Mouse (Mus musculus) limb, embryonic 13.5 days (tissue): ENCODE results near the gene Rack1. TPM values are rescaled to one million over a fixed set of nuclear protein-coding genes. Genes with fewer than 3 reads are reported as not detected.
A peak's percentile ranks its signal among the peaks of the same experiment; 100 is the strongest.
"Not testable (repeated sequence)": the region's sequence is repeated elsewhere in the genome, so short reads cannot be mapped to it uniquely, and the experiment has no call there.

Experiments
- ATAC-seq: fragments of 200-750 bp; cut with Nextera tagmentation; 2 replicates; pipeline ENCODE4 v1.8.0; 2017; ENCODE audit warnings: low read depth, moderate number of reproducible peaks, moderate TSS enrichment; ENCODE audit not compliant: low FRiP score
- H3K27ac ChIP-seq: fragments of 300-500 bp; sonication (generic); 2 replicates; pipeline ENCODE4 v1.5.1; 2015; ENCODE audit warnings: inconsistent platforms, mild to moderate bottlenecking, moderate library complexity
- H3K27me3 ChIP-seq: fragments of 300-500 bp; sonication (generic); 2 replicates; pipeline ENCODE4 v1.6.1; 2015; ENCODE audit warnings: mild to moderate bottlenecking, inconsistent platforms
- H3K36me3 ChIP-seq: fragments of 300-500 bp; sonication (generic); 2 replicates; pipeline ENCODE4 v1.6.1; 2015; ENCODE audit warnings: inconsistent platforms, mild to moderate bottlenecking, moderate library complexity
- H3K4me1 ChIP-seq: fragments of 300-500 bp; sonication (generic); 2 replicates; pipeline ENCODE4 v1.6.1; 2015; ENCODE audit warnings: inconsistent platforms
- H3K4me2 ChIP-seq: fragments of 300-500 bp; sonication (generic); replicated peaks from 2 replicates; pipeline ENCODE4 v1.6.1; 2015; ENCODE audit warnings: inconsistent platforms, mild to moderate bottlenecking, moderate library complexity
- H3K4me3 ChIP-seq: fragments of 300-500 bp; sonication (generic); 2 replicates; pipeline ENCODE4 v1.5.1; 2015; ENCODE audit warnings: moderate library complexity, mild to moderate bottlenecking, inconsistent platforms
- H3K9ac ChIP-seq: fragments of 300-500 bp; sonication (generic); 2 replicates; pipeline ENCODE4 v1.6.1; 2015; ENCODE audit warnings: mild to moderate bottlenecking, inconsistent platforms
- H3K9me3 ChIP-seq: fragments of 300-500 bp; sonication (generic); 2 replicates; pipeline ENCODE4 v1.6.1; 2016; ENCODE audit warnings: inconsistent platforms
- WGBS: fragments of 180-500 bp; shearing (Covaris S2); methylation state at CpG from one replicate; pipeline ENCODE4 v1.1.7; 2015; 5-methylcytosine and 5-hydroxymethylcytosine counted together
- polyA plus RNA-seq: library from polyadenylated mRNA; unstranded; fragments of >200 nt; fragmentation: Nextera tagmentation; extraction: Ambion mirVana; gene quantifications from 2 replicates; pipeline ENCODE4 v1.2.1, GENCODE M21; 2015

Gene Rack1
- polyA plus RNA-seq, 1 experiment from 2014 or later = 706 TPM

- WGBS = 85% methylated on average over 2 of the region's 2 CpGs
- no peak overlapping the region for H3K9ac ChIP-seq
- H3K4me1 ChIP-seq = peaks cover 11% of the 10 kb centered on the region
- H3K27me3 ChIP-seq = no peaks in the 10 kb centered on the region
- no peak for ATAC-seq
- H3K36me3 ChIP-seq = peaks cover 82% of the 10 kb centered on the region
- no peak overlapping the region for H3K4me3 ChIP-seq
- H3K4me2 ChIP-seq = no peak overlapping the region
- no peaks in the 10 kb centered on the region for H3K9me3 ChIP-seq
- no peak overlapping the region for H3K27ac ChIP-seq
Observed at GRCm38 (mm10) chr11:48810142-48810541, 10.0 kb downstream of the Rack1 start.

DNA sequence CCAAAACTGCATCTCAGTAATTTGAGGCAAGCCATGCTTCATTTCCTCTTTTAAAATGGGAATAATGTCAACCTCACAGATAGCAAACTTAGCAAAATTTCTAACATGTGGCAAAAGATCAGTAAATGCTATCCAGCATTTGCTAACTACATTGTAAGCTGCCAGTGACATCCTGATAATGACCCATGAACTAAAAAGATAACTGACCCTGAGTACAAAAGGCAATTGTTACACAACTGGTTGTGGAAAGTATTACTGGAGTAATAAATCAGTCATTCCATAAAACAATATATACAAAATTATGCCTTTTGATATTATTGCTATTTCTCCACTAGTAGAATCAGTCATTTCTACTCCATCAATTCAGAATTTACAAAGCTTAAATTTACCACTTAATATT lies 13.7 kb downstream of the Rack1 start:
- Histone ChIP-seq H3K36me3 (peaks cover 52% of the 10 kb centered on the region), H3K9ac (no peak overlapping the region), H3K9me3 (no peaks in the 10 kb centered on the region), H3K4me3 (no peak overlapping the region), H3K4me2 (no peak overlapping the region), H3K4me1 (peaks cover 21% of the 10 kb centered on the region), H3K27ac (no peak overlapping the region), H3K27me3 (no peaks in the 10 kb centered on the region)
- ATAC-seq = no peak

GRCm38 (mm10) chr11:48815851-48816250 lies 15.7 kb downstream of the Rack1 start:
- ATAC-seq = no peak
- peak overlapping the region; percentile 72; the same call in 1 of the 2 replicates for H3K27ac ChIP-seq
- H3K4me2 ChIP-seq = peak overlapping the region; percentile 84
- H3K4me1 ChIP-seq = peaks cover 21% of the 10 kb centered on the region
- WGBS = 74% methylated on average over 16 of the region's 16 CpGs
- H3K9me3 ChIP-seq = no peaks in the 10 kb centered on the region
- peaks cover 33% of the 10 kb centered on the region for H3K36me3 ChIP-seq
- peak overlapping the region; percentile 85 for H3K9ac ChIP-seq
- peak overlapping the region; percentile 78 for H3K4me3 ChIP-seq
- no peaks in the 10 kb centered on the region for H3K27me3 ChIP-seq

DNA sequence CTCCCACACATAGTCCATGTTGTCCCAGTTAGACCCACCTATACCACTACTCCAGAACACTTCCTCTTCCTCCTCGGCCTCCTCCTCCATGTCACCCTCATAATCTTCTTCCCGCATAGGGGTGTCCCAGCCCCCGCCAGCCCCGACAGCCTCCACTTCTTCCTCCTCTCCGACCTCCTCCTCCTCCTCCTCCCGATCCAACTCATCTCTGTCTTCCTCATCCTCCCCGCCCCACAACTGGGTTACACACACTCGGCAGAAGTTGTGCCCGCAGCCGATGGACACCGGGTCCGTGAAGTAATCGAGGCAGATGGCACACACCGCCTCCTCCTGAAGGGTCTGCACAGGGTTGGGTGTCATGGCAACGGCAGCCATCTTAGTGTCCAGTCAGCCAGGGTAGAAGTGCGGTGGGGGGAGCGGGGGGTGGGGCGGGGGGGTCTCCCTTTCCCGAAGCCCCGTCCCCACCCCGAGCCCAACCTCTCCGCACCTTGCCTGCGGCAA lies 16.2 kb downstream of the Rack1 start:
- H3K27me3 ChIP-seq = no peaks in the 10 kb centered on the region
- ATAC-seq = peak; percentile 28
- H3K9ac ChIP-seq = peak overlapping the region; percentile 85
- H3K36me3 ChIP-seq = peaks cover 28% of the 10 kb centered on the region
- H3K4me1 ChIP-seq = peaks cover 21% of the 10 kb centered on the region
- no peaks in the 10 kb centered on the region for H3K9me3 ChIP-seq
- WGBS = 4% methylated on average over 23 of the region's 23 CpGs
- H3K27ac ChIP-seq = peak overlapping the region; percentile 72
- H3K4me2 ChIP-seq = peak overlapping the region; percentile 84
- peak overlapping the region; percentile 78 for H3K4me3 ChIP-seq

GRCm38 (mm10) chr11:48816800-48817665 lies 16.9 kb downstream of the Rack1 start, which contains the start of gene Trim41:
Gene Trim41 (minus strand): TSS chr11:48817353.
- Histone ChIP-seq H3K36me3 (peaks cover 21% of the 10 kb centered on the region), H3K9ac (peak within 1 kb of the TSS; percentile 85), H3K4me3 (peak within 1 kb of the TSS; percentile 78), H3K27me3 (no peaks in the 10 kb centered on the region), H3K27ac (peak within 1 kb of the TSS; percentile 91), H3K4me2 (peak within 1 kb of the TSS; percentile 84), H3K4me1 (peaks cover 21% of the 10 kb centered on the region), H3K9me3 (no peaks in the 10 kb centered on the region)
- peak; percentile 98 for ATAC-seq
- under 1% methylated on average over 73 of the region's 77 CpGs for WGBS

GRCm38 (mm10) chr11:48817794-48818193 lies 17.7 kb downstream of the Rack1 start:
- ATAC-seq = no peak
- H3K27me3 ChIP-seq = no peaks in the 10 kb centered on the region
- 7% methylated on average over 9 of the region's 9 CpGs for WGBS
- H3K4me3 ChIP-seq = peak overlapping the region; percentile 78
- peak overlapping the region; percentile 85 for H3K9ac ChIP-seq
- peaks cover 21% of the 10 kb centered on the region for H3K4me1 ChIP-seq
- peak overlapping the region; percentile 67 for H3K4me2 ChIP-seq
- H3K36me3 ChIP-seq = peaks cover 15% of the 10 kb centered on the region
- peak overlapping the region; percentile 91; the same call in 1 of the 2 replicates for H3K27ac ChIP-seq
- H3K9me3 ChIP-seq = no peaks in the 10 kb centered on the region

- Histone ChIP-seq H3K4me1 (peaks cover 22% of the 10 kb centered on the region), H3K4me3 (peak overlapping the region; percentile 78), H3K36me3 (peaks cover 15% of the 10 kb centered on the region), H3K27ac (no peak overlapping the region), H3K4me2 (peak overlapping the region; percentile 67), H3K9ac (peak overlapping the region; percentile 85), H3K9me3 (no peaks in the 10 kb centered on the region), H3K27me3 (no peaks in the 10 kb centered on the region)
- WGBS = 1% methylated on average over 16 of the region's 16 CpGs
- ATAC-seq = no peak
Observed at GRCm38 (mm10) chr11:48818346-48818745, 18.2 kb downstream of the Rack1 start.

GRCm38 (mm10) chr11:48819614-48820307 lies 19.6 kb downstream of the Rack1 start:
- H3K4me3 ChIP-seq = no peak overlapping the region
- H3K9me3 ChIP-seq = no peaks in the 10 kb centered on the region
- ATAC-seq = no peak
- no peak overlapping the region for H3K4me2 ChIP-seq
- H3K36me3 ChIP-seq = peaks cover 10% of the 10 kb centered on the region
- WGBS = 75% methylated on average over 7 of the region's 7 CpGs
- H3K27me3 ChIP-seq = peaks cover 12% of the 10 kb centered on the region
- H3K4me1 ChIP-seq = peaks cover 27% of the 10 kb centered on the region
- no peak overlapping the region for H3K9ac ChIP-seq
- H3K27ac ChIP-seq = no peak overlapping the region

GRCm38 (mm10) chr11:48820308-48820674 lies 20.2 kb downstream of the Rack1 start:
- Histone ChIP-seq H3K4me2 (no peak overlapping the region), H3K27me3 (peaks cover 14% of the 10 kb centered on the region), H3K27ac (no peak overlapping the region), H3K9ac (no peak overlapping the region), H3K36me3 (peaks cover 6% of the 10 kb centered on the region; the same call in 1 of the 2 replicates), H3K9me3 (no peaks in the 10 kb centered on the region), H3K4me3 (no peak overlapping the region), H3K4me1 (peaks cover 22% of the 10 kb centered on the region)
- ATAC-seq = no peak

- H3K4me1 ChIP-seq = peaks cover 13% of the 10 kb centered on the region; the same call in 1 of the 2 replicates
- 83% methylated on average over 14 of the region's 14 CpGs for WGBS
- not testable (repeated sequence) for ATAC-seq, H3K27ac ChIP-seq, H3K9ac ChIP-seq, H3K9me3 ChIP-seq, H3K4me2 ChIP-seq, H3K4me3 ChIP-seq, H3K36me3 ChIP-seq
- H3K27me3 ChIP-seq = peaks cover 14% of the 10 kb centered on the region
Observed at GRCm38 (mm10) chr11:48821299-48821698, 21.2 kb downstream of the Rack1 start.

DNA sequence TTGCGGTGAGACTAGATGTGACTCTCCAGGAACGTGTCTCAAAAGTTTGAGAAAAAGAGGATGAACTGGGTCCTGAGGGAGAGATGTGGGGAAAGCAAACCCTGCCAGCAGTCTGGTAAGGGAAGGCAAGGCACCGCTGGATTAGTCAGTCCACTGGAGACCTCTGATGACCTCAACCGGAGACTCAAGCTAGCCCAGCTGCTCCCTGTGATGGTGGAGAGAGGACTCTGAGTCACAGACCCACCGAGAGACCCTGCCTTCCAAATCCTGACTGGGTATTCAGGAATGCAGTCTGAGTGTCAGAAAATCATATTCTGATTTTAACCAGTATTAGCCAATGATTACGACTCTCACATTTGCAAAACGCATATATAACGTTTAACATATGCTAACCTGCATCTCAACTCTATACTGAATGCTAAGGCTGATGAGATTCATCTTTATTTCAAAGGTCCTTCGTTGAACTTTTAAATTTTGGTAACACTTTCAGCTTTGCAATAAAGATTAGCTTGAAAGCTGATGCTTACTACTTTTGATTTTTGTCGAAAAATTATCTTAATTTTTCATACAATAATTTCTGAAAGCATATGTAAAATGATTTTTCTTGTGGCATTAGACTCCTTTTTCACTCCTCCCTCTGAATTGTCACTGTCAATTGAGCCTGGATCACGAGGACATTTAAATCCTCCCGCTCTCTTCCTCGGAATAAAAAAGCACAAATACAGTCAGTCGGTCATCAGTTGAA lies 22.8 kb downstream of the Rack1 start:
- 34% methylated on average over 14 of the region's 14 CpGs for WGBS
- H3K9me3 ChIP-seq = no peaks in the 10 kb centered on the region
- H3K27ac ChIP-seq = no peak overlapping the region
- no peak overlapping the region for H3K9ac ChIP-seq
- no peaks in the 10 kb centered on the region for H3K36me3 ChIP-seq
- ATAC-seq = no peak
- H3K27me3 ChIP-seq = peaks cover 14% of the 10 kb centered on the region
- peak overlapping the region; percentile 45 for H3K4me3 ChIP-seq
- H3K4me2 ChIP-seq = peak overlapping the region; percentile 77
- H3K4me1 ChIP-seq = peaks cover 22% of the 10 kb centered on the region; the same call in 1 of the 2 replicates
